Mouse (Mus musculus): ENCODE data around the gene Adgrb3.

The Adgrb3 gene

DNA sequence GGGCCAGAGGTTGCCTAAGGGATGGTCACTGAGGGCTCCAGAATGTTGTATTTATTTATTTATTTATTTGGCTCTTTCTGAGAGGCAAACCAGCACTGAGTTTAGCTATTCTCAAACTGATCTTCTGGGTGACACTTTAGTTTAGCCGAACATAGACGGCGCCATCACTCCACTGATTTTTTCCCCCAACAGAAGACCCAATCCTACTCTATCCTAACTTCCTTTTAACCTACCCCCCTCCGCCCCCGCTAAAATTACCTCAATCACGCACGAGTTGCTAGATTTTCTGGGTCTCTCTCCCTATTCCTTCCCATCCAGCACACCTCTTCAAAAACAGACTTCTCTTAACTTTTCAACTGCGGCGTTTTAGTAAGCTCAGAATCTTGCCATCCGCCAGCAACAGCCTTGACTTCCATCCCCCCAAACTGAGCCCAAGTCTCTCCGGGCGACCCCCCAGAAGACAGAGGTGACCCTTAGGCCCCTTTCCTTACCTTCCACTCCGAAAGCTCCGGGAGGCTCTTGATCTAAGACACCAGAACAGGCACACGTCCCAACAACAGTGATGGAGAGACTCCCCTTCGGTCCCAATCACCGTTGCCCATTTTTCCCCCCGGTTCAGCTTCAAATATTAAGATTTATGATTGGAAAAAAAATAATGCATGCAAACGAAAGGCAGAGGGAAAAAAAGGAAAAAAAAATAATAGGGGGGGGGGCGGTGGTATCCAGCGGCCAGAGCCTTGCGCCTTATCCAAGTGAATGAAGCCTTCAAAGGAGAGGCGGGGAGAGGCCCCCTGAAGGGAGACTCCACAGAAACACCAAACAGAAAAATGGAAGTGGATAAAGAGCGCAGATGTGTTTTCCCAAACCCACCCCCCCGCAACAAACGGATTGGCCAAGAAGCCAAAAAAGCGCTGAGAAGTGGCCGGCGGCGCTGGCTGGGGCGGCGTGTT is at the start of gene Adgrb3:
Adgrb3 (minus strand) TSS at position 737 of the 950 bp plus-strand sequence.
- peak in 1 of 2 experiments; percentile 15 for DNase-seq (ENCODE audit: low spot score in 2 of 2)

DNA sequence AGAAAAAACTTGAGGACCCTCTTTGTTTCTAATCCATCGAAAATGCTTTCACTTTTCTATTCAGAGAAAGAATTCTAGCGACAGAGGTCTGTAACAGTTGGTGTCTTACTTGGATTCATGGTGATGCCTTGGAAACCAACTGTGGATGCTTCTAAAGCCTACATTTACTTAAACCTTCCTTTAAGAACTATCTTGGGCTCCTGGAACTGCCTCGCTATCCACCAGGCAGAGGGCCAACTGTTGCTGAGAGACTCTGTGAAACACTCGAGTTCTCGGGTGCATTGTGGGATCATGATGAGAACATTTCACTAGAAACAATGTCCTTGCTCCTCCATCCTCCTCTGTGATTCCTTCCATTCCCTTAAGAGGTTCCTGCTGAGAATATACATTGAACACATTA is 48.0 kb upstream of the Adgrb3 start:
- no peak for DNase-seq (ENCODE audit: low spot score in 2 of 2)

DNA sequence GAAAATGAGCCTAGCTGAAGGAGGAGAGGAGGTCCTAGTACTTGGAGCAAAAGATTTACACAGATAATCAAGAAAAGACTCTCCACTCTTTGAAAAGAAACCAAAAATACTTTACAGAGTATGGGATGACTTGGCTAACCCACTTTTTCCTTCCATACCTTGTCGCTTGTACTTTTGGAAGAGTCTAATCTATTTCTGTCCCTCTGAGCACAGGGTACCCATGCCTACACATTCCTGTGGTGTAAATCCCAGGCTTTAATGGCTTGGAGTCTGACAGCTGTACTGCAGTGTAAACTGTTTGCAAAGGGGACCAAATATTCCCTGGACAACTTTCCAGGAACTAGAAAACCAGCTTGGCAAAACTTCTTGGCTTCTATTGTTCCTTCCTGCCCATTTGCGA is 28.0 kb upstream of the Adgrb3 start:
- DNase-seq (ENCODE audit: low spot score in 2 of 2) = no peak

DNA sequence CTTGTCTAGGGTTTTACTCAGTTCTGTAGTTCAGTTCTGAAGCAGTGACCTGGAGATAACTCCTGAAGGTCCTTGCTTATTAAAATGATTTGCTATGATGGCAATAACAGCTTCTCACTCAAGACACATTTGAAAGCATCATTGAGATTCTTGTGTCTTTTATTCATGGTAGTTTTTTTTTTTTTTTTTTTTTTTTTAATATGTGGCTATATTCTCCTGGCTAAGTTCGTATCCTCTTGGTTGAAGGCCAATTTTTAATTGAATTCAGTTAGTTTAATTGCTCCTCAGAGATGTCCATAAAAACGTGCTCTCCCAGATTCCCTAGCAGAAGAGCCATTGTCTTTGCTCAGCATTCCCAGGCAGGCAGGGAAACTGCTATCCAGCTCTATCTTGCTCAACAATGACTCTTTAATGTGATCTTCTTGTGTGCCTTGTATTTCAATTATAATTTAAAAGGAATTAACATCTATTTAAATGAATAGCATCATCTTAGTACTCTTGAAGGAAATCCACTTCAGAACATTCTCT is 25.0 kb upstream of the Adgrb3 start:
- DNase-seq (ENCODE audit: low spot score in 2 of 2) = no peak

DNA sequence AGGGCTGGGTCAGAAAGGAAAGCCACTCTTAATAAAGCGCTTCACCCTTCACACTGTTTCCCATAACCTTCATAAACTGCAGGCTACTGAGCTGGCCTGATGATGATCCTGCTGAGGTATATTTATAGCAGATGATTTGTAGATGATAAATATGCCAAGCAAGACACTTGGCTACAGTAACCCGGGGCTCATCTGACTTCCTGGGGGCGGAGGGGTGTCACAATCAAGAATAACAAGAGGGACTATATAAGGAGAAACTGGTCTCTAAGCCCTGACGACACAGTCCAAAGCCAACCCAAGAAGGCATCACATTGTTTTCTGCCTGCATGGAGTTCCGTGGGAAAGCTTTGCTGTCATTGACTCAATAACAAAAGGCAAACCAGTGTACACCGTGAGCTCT is 2.8 kb upstream of the Adgrb3 start:
- no peak for DNase-seq (ENCODE audit: low spot score in 2 of 2)

DNA sequence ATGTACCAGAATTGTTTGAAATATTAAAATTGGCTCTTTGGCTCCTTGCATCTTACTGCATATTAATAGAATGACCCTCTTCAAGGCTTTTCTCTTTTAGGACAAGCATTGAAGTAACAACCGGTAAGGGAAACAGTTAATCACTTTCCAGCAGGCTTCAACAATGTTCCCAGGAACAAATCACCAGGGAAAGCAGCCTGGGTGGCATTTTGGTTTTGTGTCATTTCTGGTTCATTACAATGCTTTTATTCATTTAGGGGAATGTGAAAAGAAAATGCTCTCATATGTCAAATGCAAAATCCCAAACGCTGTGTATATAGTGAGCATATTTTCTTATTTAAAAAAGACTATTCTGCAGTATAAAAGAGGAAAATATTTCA is 2.0 kb upstream of the Adgrb3 start:
- no peak for DNase-seq (ENCODE audit: low spot score in 2 of 2)

DNA sequence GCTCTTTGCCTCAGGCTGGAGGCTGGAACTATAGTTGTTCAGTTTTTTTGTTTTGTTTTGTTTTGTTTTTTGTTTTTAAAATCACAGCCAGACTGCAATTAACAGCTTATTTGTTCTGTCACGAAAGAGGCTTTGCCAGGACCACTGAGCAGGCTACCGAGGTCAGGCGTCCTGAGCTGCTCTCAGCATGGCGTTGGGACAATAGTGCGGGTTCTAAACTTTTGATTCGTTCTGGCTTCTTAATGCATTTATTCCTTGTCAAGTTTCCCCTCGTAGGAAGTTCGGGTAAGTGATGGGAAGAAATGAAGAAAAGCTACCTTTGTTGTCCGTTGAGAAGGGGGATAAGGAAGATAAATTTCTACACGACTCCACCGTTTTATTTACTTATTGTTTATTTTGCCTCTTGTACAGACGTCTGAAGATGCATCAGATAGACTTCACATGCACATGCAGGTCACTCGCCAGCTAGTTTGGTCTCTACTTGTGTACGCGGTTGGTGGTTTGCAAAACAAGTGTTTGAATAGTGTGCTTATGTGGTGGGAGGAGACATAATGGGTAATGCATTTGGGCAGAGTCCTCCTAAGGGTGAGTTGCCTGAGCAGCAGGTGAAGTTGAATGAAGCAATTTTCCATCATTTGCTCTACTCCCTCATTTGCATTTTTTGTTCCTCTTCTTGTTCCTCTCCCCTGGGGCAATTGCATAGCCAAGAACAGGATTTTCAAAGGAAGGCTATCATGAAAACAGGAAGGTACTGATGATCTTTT is 1.4 kb upstream of the Adgrb3 start:
- DNase-seq (ENCODE audit: low spot score in 2 of 2) = no peak

DNA sequence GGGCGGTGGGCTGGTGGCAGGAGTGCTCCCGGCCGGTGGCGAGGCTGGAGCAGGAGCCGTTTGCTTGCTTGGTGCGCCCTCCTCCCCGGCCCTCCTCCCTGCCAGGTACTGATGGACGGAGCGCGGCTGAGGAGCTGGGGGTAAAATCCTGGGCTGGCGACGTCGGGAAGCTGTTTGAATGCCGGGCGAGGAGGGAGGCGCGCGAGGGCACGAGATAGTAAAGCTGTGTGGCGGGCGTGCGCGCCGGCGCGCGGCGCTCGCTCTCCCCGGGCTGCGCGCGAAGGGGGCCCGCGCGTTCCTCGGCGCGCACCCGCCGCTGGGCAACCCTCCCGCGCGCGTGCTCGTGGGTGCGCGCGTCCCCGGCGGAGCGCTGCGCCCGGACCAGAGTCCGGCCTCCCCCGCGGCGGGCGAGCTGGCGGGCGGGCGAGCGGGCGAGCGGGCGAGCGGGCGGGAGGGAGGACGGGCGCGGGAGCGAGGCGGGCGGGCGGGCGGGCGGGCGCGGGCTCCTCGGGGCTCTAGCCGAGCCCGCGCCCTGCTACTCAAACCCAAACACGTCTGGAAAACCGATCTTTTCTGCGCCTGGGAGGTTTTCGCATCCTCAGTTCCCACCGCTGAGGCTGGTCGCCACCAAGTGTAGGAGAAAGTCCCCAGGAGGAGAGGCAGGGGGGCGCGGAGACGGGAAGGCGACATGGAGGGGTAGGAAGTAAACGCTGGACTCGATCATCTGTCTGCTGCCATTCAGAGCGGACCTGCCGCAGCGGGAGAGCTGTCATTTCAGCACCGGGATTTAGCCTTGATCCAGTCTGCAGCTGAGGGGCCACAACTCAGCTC is 629 bp upstream of the Adgrb3 start:
- peak; percentile 48 to 83 for DNase-seq (ENCODE audit: low spot score in 2 of 2)

DNA sequence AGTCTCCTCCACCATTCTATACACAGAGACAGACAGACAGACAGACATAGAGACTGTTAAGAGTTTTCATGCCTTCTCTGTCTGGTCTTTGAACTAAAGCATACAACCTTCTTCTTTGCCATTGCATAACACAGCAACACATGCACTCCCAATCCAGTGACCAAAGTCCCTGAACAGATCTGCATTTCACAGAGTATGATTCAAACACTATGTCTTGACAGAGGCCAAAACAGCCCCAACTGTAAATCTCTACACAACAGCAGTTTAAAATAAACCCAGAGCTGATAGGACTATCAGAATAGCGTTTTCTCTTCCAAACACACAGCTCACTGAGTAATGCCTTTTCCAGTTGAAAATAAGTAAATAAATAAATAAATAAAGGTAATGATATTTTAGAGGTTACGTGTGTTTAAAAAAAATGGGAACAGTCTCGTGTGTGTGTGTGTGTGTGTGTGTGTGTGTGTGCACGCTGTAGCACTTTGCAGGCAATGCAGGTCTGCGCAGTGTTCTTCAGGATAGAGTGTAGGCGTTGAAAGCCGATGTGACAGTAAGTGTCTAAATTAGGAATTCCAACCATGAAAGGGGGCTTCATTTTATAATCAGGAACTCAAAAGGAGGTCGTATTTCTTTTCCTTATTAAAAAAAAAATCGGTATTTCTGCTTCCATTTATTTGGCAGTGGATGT is 1.3 kb downstream of the Adgrb3 start:
- no peak for DNase-seq (ENCODE audit: low spot score in 2 of 2)

DNA sequence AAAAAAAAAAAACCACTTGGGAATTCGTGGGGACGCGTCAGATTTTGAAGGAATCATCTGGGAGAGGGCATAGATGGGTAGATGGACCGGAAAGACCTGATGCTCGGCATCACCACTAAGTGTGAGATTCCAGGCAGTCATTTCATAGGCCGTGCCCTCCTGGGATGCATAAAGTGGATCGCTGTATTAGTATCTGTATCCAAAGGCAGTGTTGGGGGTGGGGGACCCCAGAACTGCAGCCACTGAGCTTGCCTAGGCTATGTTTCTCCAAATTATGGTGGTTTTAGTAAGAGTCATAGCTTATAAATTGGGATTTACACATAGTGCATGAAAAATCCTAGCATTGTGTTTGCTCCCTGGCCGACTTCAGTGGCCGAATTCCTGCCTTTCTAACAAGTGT is 2.1 kb downstream of the Adgrb3 start:
- no peak for DNase-seq (ENCODE audit: low spot score in 2 of 2)

DNA sequence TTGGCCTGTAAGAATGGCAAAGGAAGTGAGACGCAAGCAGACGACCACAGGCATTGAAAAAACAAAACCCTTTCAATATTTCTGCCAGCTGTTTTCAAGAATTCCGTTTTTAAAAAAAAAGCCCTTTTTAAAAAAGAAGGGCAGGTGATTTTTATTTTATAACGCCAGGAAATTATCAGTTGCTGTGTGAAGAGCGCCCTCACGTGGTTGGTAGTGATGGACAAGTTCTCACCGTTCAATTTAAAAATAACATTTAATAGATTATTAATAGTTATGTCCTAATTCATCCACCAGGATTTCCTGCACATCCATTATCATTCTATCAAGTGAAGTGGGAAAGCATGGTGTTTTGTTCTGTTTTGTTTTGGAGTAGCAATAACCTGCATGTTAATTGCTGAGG is 2.7 kb downstream of the Adgrb3 start:
- DNase-seq (ENCODE audit: low spot score in 2 of 2) = peak; percentile 30 to 59

DNA sequence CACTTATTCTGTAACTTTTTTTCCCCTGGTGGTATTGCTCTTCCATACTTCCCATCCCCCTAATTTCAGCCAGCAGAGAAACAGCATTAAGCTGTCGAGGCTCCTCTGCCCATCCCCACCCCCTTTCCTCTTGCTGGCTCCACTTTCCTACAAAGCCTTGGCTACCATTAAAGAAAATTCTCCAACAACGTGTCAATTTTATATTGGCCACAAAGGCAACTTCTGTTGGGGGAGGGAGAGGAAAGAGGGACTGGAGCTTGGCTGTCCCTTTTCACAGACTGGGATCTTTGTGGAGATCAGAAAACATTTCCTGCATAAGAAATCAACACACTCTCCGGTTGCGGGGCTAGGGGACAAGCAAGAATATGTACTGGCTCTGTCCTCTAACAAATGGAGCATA is 4.9 kb downstream of the Adgrb3 start:
- peak in 1 of 2 experiments; percentile 10 for DNase-seq (ENCODE audit: low spot score in 2 of 2)

DNA sequence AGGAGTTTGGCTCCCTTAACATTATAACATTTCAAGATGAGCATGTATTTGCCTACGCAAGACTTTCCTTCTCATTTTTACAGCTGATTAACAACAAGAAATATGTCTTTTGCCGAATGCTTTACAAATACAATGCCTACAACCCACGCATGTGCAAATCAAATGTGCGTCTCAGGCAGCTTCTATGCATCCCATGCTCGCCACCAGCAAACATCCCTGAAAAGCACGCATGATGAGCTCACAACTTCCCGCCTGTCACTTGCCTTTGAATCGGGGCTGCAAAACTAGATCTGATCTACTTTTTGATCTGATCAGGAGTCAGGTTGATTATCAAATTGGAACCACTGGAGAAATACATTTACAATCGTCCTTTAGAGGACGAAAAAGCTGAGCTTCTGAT is 5.5 kb downstream of the Adgrb3 start:
- no peak for DNase-seq (ENCODE audit: low spot score in 2 of 2)

DNA sequence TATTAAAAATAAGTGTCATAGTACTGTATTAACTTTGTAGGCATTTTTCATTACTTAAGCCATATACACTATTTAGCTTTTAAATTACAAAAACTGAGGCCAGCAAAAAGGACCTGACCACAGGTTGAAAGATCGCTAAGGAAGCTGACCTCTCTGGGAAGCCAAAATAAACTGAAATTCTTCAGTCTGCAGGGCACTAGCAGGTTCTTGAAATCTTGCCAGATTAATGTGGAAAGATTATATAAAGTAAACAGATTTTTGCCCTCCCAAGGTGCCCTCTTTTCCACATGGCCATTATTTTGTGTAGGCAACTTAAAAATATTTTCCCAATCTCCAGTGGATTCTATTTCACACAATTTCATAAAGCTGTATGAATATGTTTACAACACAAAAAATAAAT is 14.0 kb downstream of the Adgrb3 start:
- DNase-seq (ENCODE audit: low spot score in 2 of 2) = no peak

DNA sequence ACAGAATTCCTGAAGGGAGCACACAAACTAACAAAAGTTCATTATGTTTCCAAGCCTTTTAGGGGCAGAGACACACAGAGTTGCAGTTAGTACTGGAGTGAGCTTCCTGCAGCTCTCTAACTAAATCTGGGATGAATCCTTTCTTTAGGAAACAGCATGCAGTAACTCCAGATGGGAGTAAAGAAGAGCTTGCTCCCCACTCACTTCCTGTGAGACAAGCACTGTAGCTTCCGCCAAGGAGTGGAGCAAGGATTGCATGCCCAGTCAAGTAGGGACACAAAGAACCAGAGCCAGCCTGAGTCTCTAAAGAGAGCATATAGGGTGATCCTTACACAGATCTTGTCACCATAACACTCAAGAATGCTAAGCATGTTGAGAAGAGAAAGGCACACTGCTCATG is 50.7 kb downstream of the Adgrb3 start:
- no peak for DNase-seq (ENCODE audit: low spot score in 2 of 2)

DNA sequence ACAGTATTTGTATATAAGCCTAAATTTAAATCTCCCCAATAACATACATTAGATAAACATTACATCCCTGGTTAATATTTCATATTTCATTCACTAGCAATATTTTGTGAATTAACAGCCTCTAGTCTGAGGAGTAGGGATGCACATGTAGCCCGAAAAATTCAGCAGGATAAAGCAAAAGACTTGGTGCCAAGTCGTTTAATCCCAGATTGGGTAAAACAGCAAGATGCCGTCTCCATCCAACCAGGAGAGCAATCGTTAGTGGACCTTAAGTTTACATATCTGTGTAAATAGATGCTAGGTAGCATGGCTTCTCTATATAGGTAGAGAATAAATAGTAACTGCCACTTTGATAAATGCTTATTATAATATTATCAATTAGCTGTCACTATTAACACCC is 52.0 kb downstream of the Adgrb3 start:
- no peak for DNase-seq (ENCODE audit: low spot score in 2 of 2)

DNA sequence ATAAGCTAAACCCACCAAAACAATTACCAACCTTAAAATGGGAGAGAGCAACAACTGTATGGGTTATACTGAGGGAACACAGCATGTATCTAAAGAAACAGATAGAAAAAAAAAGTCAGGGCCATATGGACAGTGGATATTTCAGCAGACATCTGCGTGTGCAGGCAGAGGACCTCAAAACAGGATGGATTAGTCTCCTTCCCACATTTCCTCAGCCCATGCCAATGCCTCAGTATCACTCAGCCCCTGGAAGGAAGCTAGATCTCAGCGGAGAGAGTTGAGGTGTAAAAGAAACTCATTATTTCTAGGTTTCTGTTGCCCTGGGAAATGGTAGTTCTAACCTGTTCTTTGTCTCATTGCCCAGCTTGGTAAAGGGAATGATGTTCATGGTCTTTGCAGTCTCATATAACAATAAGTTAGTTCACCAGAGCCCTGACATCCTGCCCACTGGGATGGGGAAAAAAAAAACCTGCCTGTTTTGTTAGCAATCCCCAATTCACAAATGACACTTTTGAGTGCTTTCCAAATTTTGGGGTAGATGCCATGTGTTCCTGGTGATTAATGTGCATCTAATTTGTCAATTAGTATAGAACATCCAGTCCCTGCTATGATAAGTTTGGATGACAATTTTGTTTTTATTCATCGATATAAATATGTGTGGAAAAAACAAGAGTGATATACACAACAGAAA is 53.9 kb downstream of the Adgrb3 start:
- no peak for DNase-seq (ENCODE audit: low spot score in 2 of 2)

DNA sequence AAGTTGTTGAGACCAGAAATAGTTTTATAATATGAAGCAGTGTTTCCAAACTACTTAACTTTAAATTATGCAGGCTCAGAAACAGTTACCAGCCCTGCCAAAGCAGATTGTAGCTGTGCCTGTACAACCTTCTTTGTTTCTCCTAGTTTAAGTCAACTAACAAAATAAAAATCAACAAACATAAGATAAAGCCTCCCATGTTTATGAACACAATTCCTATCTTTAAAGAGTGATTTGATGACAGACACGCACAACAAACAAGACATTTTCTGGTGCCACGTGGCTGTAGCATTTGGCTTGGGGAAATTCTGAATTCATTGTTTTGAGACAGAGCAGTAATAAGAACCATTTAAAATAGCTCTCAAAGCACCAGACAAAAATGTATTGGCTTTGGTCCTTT is 60.5 kb downstream of the Adgrb3 start:
- DNase-seq (ENCODE audit: low spot score in 2 of 2) = no peak

DNA sequence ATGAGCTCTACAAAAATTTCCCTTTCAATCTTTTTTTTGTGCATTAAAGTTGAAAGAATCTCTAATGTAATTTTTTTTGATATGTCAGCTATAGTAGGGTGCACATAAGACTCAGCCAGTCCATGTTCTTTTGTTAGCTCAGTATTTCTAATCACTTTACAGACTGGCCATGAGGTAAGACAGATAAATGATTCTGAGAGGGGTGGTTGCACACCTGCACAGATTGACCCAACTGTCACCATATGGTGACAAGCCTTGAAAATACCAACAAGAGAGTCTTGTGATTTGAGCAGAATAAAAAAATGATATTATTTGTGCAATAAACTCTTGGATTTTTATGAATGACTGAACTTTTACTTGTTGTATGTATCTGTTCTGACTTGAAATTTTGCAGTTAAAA is 74.2 kb downstream of the Adgrb3 start:
- DNase-seq (ENCODE audit: low spot score in 2 of 2) = no peak

DNA sequence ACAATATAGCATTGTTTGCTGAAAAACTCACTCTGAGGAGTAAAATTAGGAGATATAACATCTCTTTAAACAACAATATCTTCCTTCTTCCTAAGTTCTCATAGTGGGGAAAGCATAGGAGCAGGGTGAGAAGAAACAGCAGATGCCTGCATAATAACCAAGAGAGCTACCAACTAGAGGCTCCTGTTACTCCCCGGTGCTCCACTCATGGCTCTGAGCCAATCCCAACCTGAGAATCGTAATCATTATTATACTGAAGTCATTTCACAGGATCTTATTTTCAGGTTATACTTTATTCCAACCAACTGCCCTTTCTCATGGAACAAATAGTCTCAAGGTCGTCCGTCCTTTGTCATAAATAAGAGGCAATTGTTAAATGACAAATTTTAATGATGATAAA is 75.0 kb downstream of the Adgrb3 start:
- peak in 1 of 2 experiments; percentile 10 for DNase-seq (ENCODE audit: low spot score in 2 of 2)

DNA sequence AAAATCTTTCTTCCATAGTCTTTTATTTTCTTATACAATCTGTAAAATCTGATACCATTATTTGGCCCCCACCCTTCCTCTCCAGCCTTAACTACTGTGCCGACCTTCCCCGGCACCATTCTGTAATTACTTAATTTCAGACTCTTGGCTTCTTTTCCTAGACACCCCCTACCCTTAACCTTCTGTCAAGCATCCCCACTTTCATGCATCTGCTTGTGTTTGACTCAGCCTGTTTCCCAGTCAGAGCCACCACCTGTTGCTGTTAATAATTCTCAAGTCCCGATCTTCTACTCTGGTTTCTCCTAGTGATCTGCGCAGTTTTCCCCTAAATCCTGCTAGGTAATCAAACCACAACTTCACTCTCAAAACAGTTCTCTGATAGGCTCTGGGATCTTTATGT is 83.9 kb downstream of the Adgrb3 start:
- peak in 1 of 2 experiments; percentile 6 for DNase-seq (ENCODE audit: low spot score in 2 of 2)
